Mouse (Mus musculus): ENCODE data around the gene Gm17617.

Gene Gm17617

GRCm38 (mm10) chr13:55133448-55133847 is at the start of gene Gm17617:
Gene Gm17617, minus strand, starts transcription at chr13:55133548.
- no peak for DNase-seq (ENCODE audit: low read depth)

GRCm38 (mm10) chr13:55182173-55182894 is 49.0 kb upstream of the Gm17617 start:
- peak; percentile 22 for DNase-seq (ENCODE audit: low read depth)

- no peak for DNase-seq (ENCODE audit: low read depth)
Measured at GRCm38 (mm10) chr13:55181786-55182172, 48.4 kb upstream of the Gm17617 start.

- DNase-seq (ENCODE audit: low read depth): no peak
Measured at GRCm38 (mm10) chr13:55179591-55179990, 46.2 kb upstream of the Gm17617 start.

- peak; percentile 85 for DNase-seq (ENCODE audit: low read depth)
Measured at GRCm38 (mm10) chr13:55178556-55178955, 45.2 kb upstream of the Gm17617 start.

GRCm38 (mm10) chr13:55177903-55178496 is 44.7 kb upstream of the Gm17617 start:
- no peak for DNase-seq (ENCODE audit: low read depth)

GRCm38 (mm10) chr13:55176265-55176664 is 42.9 kb upstream of the Gm17617 start:
- DNase-seq (ENCODE audit: low read depth): no peak

GRCm38 (mm10) chr13:55174347-55174746 is 41.0 kb upstream of the Gm17617 start:
- no peak for DNase-seq (ENCODE audit: low read depth)

GRCm38 (mm10) chr13:55172336-55172770 is 39.0 kb upstream of the Gm17617 start:
- no peak for DNase-seq (ENCODE audit: low read depth)

GRCm38 (mm10) chr13:55171517-55172335 is 38.4 kb upstream of the Gm17617 start:
- peak; percentile 28 for DNase-seq (ENCODE audit: low read depth)

GRCm38 (mm10) chr13:55168958-55169369 is 35.6 kb upstream of the Gm17617 start:
- DNase-seq (ENCODE audit: low read depth): no peak

- DNase-seq (ENCODE audit: low read depth): no peak
Measured at GRCm38 (mm10) chr13:55168255-55168654, 34.9 kb upstream of the Gm17617 start.

GRCm38 (mm10) chr13:55167798-55168197 is 34.5 kb upstream of the Gm17617 start:
- no peak for DNase-seq (ENCODE audit: low read depth)

GRCm38 (mm10) chr13:55166806-55167725 is 33.7 kb upstream of the Gm17617 start:
- no peak for DNase-seq (ENCODE audit: low read depth)

GRCm38 (mm10) chr13:55165831-55166339 is 32.5 kb upstream of the Gm17617 start:
- no peak for DNase-seq (ENCODE audit: low read depth)

- no peak for DNase-seq (ENCODE audit: low read depth)
Measured at GRCm38 (mm10) chr13:55163553-55163952, 30.2 kb upstream of the Gm17617 start.

GRCm38 (mm10) chr13:55162365-55162764 is 29.0 kb upstream of the Gm17617 start:
- no peak for DNase-seq (ENCODE audit: low read depth)

- no peak for DNase-seq (ENCODE audit: low read depth)
Measured at GRCm38 (mm10) chr13:55153951-55154350, 20.6 kb upstream of the Gm17617 start.

- DNase-seq (ENCODE audit: low read depth): no peak
Measured at GRCm38 (mm10) chr13:55152621-55153415, 19.5 kb upstream of the Gm17617 start, which contains the start of gene Fgfr4. Gene Fgfr4, plus strand, starts transcription at chr13:55152640.

- DNase-seq (ENCODE audit: low read depth): no peak
Measured at GRCm38 (mm10) chr13:55140271-55140670, 6.9 kb upstream of the Gm17617 start.

- peak; percentile 46 for DNase-seq (ENCODE audit: low read depth)
Measured at GRCm38 (mm10) chr13:55135382-55135781, 2.0 kb upstream of the Gm17617 start.

All from NIH3T3 (cell line).